Mouse (Mus musculus): ENCODE measurements around the gene Etl4.
A peak's percentile ranks its signal among the peaks of the same experiment; 100 is the strongest.

Etl4 gene

GRCm38 (mm10) chr2:20445156-20446155 lies 535.9 kb downstream of the Etl4 start:
- peak; percentile 59 for DNase-seq

- DNase-seq: peak; percentile 9
These were observed 536.6 kb downstream of the Etl4 start for GRCm38 (mm10) chr2:20446180-20446579.

DNA sequence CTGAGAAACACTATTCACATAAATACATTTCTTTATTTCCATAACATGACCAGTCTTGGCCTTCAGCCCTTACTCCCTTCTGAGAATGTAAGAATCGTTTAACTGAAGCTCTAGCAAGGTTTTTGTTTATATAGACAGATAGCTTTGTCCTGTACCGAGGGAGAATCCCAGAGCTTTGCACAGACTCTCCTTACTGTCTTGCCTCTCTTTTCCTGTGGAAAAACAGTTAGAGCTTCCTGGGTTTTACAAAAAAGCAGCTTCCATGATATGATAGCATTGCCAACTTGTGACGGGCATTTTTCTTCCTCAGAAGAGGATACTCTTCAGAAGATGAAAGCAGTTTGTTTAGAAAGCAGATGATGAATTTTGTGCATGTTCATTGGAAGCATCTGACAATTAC lies 541.4 kb downstream of the Etl4 start:
- peak; percentile 7 for DNase-seq

GRCm38 (mm10) chr2:20453506-20454206 lies 544.1 kb downstream of the Etl4 start:
- peak; percentile 58 for DNase-seq

- DNase-seq: no peak
These were observed 569.6 kb downstream of the Etl4 start for GRCm38 (mm10) chr2:20479199-20479598.

GRCm38 (mm10) chr2:20486137-20486788 lies 576.7 kb downstream of the Etl4 start:
- no peak for DNase-seq

GRCm38 (mm10) chr2:20489090-20489489 lies 579.5 kb downstream of the Etl4 start:
- no peak for DNase-seq

DNA sequence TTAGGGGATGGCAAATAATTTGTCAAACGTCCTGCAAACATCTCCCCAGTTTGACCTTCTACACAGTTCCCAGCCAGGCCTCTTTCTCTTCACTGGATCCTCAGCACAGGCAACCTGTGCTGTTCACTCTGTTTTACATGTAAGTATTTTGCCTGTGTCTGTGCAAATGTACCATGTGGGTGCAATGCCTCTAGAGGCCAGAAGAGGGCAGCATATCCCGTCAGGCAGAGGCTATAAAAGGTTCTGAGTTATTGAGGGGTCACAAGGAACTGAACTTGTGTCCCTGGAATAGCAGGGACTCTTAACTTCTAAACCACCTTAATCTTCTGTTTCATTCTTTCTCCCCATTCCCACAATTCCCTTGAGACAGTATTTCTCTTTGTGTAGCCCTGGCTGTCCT lies 582.5 kb downstream of the Etl4 start:
- DNase-seq: no peak

DNA sequence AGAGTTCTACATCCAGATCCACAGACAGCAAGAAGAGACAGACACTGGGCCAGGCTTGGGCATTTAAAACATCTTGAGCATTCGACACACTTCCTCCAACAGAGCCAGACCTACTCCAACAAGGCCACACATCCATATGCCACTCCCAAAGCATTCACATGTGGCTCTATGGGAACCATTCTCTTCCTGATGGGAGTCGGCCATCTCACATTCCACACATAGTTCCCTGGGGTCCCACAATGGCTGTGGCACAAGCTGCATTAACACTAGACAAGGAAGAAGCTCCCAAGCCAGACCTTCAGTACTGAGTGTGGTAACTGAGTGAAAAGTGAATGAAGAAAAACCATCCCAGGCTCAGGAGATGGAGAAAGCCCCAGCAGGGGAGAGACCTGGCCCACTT lies 584.2 kb downstream of the Etl4 start:
- no peak for DNase-seq

DNA sequence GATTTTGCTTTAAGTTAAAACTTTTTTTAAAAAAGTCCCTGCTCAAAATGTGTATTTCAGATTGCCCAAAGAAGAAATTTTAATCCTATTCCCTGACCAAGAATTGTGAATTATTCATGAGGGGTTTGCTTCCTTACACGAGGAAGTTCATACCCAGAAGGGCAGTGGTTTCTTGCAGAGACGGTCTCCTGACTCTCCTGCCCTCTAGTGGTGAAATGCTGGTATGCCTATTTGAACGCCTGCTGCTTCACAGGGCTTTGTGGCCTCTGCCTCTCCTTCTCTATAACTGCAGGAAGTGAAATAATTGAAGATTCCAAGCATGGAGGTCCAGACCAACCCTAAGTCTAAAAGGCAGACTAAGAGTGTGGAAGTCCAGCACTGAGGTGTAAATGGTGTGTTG lies 585.1 kb downstream of the Etl4 start:
- peak; percentile 83 for DNase-seq

DNA sequence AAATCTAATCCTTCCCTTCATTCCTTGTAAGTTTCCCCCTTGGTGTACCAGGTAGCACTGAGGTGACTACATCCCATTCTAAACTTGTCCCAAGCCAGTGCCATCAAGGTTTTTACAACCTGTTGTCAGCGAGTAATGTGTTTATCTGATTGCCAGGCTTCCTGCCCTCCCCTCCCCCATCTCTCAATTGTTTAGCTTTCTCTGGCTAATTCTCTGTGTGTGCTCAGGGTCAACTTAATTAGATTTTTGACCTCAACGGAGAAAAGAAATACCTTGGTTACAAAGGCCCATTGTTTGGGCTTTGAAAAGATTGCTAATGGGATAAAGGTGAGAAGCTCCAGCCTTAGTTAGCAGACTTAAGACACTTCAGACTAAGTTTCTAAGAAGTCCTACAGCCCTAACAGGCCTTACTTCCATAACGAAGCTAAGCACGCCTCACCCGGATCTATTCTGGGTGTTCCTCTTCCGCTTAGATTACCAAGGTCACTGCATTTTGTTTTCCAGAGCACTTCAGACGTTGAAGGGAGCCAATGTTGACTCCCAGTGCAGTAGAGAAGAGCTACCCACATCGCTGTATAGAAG lies 586.7 kb downstream of the Etl4 start:
- no peak for DNase-seq

DNA sequence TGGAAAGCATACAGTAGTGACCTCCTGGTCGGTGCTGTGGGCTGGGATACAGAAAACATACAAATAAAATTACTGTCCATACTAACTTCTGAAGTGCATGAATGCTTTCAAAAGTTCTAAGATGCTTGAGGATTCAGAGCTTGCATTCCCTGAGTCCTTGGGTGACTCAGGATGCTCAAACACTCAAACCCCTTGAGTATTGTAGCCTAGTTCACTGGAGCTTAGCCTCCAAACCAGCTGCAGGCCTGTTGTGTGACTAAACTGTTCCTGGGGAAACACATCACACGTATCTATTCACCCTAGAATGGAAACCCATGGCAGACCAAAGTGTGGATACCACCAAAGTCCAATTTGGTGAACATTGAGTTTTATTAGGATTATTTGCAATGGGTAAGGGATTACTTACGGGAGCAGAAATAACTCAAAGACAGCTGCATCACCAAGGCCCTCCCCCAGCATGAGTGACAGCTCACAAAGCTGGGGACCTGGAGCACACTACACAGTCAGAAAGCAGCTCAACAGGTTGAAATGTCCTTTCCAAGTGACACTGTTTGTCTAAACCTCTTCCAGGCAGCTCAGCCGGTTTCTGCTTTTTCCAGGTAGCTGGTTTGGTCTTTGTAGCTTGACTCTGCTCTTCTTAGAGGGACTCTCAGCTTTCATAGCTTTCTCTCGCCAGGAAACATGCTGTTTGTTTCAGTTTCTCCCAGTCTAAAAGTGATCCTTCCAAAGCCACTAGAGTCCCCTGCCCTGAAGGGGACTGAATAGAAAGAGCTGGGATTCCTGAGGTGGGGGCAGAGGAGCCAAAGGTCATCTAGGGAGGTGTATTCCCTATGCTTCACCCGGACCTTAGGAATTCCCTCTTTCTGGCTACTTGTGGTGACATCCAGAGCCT lies 598.5 kb downstream of the Etl4 start:
- DNase-seq: no peak

GRCm38 (mm10) chr2:20508724-20509052 lies 599.1 kb downstream of the Etl4 start:
- no peak for DNase-seq

- no peak for DNase-seq
These were observed 600.5 kb downstream of the Etl4 start for GRCm38 (mm10) chr2:20510061-20510460.

- no peak for DNase-seq
These were observed 606.8 kb downstream of the Etl4 start for GRCm38 (mm10) chr2:20516270-20516865.

- DNase-seq: no peak
These were observed 608.3 kb downstream of the Etl4 start for GRCm38 (mm10) chr2:20517853-20518252.

DNA sequence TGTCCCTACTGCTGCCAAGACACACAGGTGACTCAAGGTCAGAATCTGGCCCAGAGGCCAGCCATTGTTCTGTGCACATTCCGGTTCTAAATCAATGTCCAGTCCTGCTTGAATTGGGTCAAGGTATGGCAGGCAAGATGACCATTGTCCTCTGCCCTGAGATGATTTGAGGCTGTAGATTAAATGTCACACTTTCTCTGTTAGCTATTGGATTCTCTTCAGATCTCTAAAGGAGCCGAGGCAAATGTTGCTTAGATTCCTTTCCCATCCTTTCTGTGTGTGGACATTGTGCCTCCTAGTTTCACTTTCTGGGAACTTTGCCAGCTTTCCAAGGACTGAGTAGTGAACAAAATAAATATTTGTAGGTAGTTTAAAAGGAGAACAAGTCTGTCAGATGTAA lies 608.9 kb downstream of the Etl4 start:
- DNase-seq: peak; percentile 75

GRCm38 (mm10) chr2:20519447-20520098 lies 610.0 kb downstream of the Etl4 start:
- peak; percentile 88 for DNase-seq

DNA sequence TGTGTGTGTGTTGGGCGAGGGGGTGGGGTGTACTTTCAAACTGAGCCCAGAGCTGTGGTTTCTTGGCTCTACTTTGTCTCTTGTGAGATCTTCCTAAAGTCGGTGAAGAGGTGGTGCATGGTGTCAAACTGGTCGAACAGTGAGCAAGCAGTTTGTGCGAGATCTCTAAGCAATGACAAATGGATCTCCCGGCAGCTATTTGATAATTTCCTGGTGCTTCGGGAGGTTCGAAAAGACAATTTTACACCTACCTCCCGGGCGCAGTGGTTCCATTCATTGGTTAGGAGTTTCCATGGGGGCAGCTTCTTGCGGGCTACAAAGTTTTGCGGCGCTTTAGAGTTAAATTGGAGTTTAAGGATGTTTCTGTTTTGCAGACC lies 610.5 kb downstream of the Etl4 start:
- DNase-seq: no peak

DNA sequence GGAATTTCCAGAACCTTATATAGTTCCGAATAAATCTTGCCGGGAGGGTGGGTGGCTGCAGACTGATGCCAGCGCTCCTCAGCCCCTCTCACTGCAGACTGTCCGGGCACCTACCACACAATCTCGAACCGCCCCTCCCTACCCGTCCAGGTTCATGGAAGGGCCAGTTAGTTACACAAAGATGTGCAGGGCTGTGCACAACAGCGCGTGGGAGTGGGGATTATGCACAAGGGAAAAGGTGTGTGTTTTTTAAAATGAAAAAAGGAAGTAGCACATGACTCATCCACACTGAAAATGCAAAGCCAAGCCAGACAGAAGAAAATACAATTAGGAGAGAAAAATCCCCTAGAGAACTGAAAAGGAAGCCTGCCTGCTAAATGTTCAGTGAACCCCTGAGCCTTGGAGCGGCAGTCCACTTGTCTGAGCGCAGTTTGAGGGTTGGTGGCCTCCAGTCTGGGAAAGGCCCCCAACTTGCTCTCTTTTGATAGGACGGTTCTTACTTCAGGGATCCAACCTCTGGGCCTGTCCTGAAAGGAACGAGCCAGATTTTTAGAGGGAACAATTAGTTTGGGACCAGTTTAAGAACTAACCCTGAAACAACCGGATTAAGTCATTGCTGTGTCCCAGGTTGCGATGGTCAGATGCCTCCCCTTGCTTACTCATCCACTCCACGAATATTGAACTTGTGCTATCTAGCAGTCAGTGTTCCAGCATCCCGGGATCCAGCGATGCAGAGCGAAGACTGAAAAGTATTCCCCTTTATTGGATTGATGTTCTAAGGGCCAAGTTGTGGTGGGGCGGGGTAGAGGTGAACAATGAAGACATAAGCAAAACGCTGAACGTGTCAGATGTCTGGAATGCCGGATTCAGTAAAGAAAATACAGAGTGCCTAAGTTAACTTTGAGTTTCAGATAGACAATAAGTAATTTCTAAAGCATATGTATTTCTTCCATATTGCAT lies 611.3 kb downstream of the Etl4 start:
- DNase-seq: peak; percentile 48

Measured in kidney, postnatal 14 days (tissue).